Mouse (Mus musculus) adrenal gland, postnatal 4 days (tissue): Measurements from ENCODE around the gene Nova1. TPM values are rescaled to one million over a fixed set of nuclear protein-coding genes. Genes with fewer than 3 reads are reported as not detected.

Source experiments
- DNase-seq, 2 experiments: peaks; one replicate each; pipeline ENCODE4 v3.0.0; 2021 to 2022; ENCODE audit warnings: low spot score in 2 of 2, mixed read lengths in 2 of 2
- long read RNA-seq, 2 experiments: library from polyadenylated mRNA; stranded (forward); transcript quantifications; one replicate each; pipeline ENCODE4 v2.0.0; 2021
- total RNA-seq, 2 experiments: library from RNA; stranded (reverse); gene quantifications; 2 replicates each; pipeline ENCODE4 v1.2.3; 2021

Nova1 gene
- total RNA-seq: 1 to 10 TPM; 7.8 to 8.4 TPM
- long read RNA-seq, experiment 1, partial matches to known transcripts: 0 of 6 reads
- long read RNA-seq, experiment 1, other reads (novel, unspliced or antisense): 6 of 6 reads
- long read RNA-seq, experiment 2, full-length matches to known transcripts: 3 of 8 reads
- long read RNA-seq, experiment 2, partial matches to known transcripts: 0 of 8 reads
- long read RNA-seq, experiment 2, other reads (novel, unspliced or antisense): 5 of 8 reads

- DNase-seq: peak; percentile 24 to 31
These were observed at the start of gene Nova1 for GRCm38 (mm10) chr12:46818856-46819347. Gene Nova1 (minus strand): TSS chr12:46818929.

- peak; percentile 73 to 84 for DNase-seq
These were observed 756 bp upstream of the Nova1 start for GRCm38 (mm10) chr12:46819348-46820022.

DNA sequence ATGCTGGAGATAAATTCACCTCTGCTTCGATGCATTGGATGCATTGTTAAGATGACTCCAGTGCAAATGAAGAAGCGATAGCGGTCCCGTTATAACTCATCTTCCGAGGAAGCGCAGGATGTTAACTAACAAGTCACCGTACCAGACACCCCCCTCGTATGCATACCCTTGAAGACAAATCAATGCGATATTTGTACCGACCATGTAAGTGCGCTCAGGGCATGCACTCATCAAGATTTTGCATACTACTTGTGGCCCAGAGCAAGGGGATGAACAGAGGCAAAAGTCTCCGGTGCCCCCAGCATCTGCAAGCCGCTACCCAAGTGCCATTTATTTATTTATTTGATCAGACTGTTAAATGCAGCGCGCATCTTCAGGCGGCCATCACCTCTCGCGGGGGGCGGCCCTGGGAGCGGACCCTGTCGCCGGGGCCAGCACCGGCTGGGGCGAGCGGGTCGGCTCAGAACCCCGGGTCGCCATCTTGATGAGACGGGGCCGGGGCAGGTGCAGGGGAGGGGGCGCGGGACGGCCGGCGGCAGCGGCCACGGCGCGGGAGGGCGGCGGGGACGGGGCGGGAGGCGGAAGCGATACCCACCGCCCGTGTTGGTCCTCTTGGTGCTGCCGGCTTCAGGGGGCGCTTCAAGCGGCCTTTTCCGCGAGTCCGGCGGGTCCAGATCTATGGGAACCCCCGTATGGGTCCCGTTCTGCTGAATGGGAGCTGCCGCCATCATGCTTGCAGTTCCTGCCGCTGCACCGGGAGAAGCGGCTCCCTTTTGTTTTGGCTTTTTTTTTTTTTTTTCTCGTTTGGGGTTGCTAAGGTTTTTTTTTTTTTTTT is 491 bp downstream of the Nova1 start:
- peak; percentile 6 to 9 for DNase-seq

DNA sequence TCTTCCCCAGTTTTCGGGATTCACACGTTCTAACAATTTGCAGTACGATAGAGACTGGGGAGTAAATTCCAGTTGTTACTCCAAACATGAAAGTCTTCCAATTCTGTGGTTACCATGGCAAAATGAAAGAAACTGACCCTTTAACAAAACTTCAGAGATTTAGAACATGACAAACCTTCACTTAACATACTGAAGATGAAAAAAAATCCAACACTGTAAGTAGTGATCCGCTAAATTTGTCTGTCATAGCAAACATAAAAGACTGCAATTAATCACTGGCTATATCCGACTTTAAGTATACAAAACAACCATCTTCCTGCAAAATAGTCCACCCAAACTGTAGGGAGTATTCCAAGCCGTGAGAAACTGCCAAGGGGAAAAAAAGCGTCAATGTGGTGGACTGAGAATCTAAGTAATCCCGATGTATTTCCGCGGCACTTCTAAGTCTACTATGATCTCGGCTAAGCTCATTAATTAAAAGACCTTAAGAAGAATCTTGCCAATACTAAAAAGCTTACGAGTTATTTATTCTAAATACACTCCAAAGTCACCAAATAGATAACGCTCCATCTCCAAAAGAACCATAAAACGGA is 1.4 kb downstream of the Nova1 start:
- no peak for DNase-seq

GRCm38 (mm10) chr12:46816291-46816690 is 2.4 kb downstream of the Nova1 start:
- DNase-seq: no peak

- no peak for DNase-seq
These were observed 3.0 kb downstream of the Nova1 start for GRCm38 (mm10) chr12:46815697-46816096.

DNA sequence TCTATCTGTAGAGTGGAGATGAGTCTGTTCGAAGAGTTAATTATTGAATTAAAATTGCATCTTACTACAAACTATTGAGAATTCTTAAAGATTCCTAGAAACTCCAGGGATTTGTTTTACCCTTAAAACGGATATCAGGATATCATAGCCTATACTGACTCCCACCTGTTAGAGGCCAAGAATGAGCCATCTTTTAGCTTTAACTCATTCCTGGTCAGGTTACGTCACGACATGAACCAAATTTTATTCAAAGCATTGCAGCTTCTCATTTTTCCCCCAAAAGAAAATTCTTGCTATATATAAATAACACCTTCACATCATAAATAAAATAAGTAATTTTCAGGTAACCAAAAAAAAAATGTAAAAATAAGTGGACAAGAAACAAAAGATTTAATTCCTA is 3.9 kb downstream of the Nova1 start:
- no peak for DNase-seq

GRCm38 (mm10) chr12:46801311-46801710 is 17.4 kb downstream of the Nova1 start:
- no peak for DNase-seq

DNA sequence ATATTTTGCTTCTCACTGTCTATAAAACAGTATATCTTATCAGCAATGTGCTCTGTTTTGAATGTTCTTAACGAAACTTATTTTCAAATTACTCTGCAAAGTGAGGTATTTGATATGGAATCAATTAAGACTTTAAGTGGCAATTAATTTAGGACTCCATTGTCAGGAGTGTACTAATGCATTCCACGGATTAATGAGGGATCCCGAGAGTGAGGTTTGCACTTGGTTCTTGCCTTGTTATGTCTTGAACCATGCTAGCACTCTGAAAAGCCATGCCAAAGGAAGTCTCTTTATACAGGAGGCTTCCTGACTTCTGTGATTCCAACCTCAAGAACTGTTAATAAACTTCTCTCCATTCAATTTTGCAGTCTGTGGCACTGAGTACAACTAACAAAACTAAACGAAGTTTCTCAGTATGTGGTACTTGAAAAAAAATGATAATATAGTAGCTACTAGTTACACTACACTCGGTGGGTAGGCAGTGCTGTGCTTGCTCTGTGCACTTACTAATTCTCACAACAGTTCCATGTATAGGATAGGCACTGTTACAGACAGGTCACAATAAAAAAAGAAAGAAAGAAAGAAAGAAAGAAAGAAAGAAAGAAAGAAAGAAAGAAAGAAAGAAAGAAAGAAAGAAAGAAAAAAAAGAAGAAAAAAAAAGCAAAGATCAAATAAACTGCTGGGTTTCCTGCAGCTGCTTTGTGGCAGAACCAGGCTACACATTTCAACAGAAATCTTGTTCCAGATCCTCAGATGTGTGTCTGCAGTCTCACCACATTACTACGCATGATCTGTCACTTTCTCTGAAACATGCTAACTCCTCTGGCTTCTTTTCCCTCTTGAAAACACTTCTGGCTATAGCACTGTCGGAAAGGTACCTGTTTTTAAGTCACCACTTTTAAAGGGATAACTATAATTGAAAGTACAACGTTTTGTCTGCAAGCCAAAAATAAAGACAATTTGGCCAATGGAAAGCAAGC is 36.1 kb downstream of the Nova1 start:
- DNase-seq: no peak

- DNase-seq: no peak
These were observed 37.2 kb downstream of the Nova1 start for GRCm38 (mm10) chr12:46781481-46781880.

DNA sequence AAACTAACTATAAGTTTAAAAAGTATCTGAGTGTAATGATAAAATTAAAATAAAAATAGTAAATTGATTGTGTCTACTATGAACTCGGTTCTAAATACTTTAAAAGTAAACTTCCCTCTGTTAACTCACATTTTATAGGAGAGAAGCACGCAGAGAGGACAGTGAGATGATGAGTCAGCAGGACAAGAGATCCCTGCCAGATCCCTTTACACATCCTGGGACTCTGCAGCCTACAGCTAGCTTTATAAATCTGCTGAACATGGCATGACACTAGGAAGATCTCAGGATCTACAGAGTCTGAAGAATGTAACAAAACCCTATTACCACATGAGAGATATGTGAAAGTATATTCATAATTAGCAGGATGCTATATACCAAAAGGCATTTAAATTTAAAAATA is 37.7 kb downstream of the Nova1 start:
- no peak for DNase-seq

DNA sequence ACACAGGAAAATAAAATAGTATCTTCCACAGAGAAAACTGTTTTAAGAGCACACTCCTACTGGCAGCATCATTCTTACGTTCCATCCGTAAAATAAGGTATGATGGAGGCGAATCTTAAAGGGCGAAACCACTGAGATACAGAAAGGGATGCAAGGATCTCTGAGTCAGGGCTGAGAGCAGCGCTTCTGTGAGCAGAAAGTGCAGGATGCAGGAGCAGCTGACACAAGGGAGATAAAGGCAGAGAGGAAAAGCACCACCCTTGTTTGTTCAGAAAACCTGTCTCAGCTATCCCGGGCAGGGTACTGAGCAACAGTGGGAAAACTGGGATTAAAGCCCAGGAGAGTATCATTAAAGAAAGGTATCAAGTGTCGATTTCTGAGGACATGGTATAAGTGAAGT is 59.3 kb downstream of the Nova1 start:
- no peak for DNase-seq

DNA sequence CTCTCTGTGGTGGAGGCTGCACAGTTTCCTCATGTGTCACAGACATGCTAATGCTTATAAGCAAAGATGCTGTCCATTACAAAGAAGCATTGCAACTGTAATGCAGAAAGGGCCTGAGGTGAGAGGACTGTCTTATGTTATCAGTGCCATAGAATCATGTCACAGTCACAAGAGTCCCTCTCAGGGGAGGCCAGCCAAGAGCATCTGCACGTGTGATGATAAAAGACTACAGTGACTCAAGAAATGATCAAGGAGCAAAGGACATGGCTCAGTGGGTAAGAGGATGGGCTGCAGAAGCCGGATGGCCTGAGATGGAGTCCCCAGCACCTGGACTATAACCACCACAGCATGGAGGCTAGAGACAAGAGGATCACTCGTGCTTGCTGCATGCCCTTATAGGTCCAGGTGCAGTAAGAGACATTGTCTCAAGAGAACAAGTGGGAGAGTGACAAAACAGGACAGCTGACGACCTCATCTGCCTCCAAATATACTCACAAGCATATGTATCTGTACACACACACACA is 64.3 kb downstream of the Nova1 start:
- DNase-seq: no peak

DNA sequence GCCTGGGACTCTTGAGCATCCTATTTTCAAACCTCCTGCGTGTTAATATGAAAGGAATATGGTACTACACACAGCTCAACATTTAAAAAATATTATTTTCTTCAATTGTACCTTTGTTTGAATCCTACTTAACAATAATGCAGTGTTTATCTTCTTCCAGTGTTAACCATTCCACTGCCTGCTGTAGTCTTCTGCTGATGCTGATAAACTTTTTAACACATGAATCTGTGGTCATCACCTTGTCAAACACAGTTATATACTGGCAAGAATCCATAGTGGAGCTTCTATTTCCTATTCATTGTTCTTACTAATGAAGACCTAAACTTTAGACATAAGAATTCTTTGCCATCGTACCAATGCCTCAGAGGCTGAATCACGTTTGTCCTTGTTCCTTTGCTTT is 65.6 kb downstream of the Nova1 start:
- no peak for DNase-seq

DNA sequence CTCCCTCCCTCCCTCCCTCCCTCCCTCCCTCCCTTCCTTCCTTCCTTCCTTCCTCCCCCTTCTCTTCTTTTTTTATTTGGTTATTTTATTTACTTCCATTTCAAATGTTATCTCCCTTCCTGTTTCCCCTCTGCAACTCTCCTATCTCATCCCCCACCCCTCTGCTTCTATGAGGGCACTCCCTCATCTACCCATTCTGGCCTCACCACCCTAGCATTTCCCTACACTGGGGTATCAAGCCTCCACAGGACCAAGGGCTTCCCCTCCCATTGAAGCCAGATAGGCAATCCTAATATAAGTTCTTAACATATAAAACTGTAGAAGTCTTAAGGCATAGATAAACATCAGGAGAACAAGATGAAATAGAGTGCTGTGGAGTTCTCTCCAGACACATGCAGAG is 85.5 kb downstream of the Nova1 start:
- DNase-seq: no peak

DNA sequence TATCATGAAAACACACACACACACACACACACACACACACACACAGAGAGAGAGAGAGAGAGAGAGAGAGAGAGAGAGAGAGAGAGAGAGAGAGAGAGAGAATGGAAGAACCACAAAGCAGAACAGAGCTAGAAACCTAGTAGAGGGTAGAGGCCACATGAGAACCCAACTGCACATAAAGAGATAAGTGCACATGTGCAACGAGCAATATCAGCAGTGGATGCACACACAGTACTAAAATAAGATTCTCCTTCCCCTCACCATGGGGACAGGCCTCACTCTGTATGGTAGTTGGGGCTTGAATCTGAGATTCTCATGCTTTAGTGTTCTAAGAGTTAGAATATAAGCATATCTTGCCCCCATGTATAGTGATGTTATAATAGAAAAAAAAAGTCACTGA is 86.8 kb downstream of the Nova1 start:
- no peak for DNase-seq

GRCm38 (mm10) chr12:46721914-46722313 is 96.8 kb downstream of the Nova1 start:
- no peak for DNase-seq

DNA sequence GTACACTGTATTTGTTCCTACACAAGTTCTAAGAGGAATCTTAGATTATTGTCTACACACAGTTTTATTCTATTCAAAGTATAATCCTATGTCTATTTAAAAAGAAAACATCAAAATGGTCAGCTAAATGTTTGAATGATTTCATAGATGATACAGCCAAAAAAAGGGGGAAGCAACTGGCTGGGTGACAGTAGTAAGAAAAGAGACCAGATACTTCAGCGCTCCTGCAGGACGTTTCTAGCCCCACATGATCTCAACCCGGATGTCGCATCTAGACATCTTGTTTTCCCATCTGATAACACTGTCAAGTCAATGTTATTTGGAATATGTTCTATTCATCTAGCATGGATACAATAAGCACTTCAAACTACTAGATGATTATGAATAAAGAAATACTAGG is 99.7 kb downstream of the Nova1 start:
- no peak for DNase-seq

DNA sequence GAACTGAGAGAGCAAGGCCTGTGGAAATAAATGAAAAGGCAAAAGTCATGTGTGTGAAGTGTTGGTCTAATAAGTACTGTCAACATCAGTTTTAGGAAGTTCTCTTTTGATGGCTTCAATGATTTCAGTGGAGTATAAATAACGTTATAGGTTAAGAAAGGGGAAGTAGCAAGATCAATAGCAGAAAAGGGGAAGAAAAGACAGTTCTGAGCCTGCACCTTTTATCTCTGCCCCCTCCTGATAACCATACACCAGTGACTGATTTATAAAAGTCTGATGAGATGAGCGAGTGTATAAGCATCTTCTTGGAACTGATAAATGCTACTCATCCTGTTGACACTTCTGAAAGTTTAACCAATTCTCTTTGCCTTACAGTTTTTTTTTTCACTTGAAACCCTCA is 108.6 kb downstream of the Nova1 start:
- DNase-seq: no peak

GRCm38 (mm10) chr12:46709475-46709874 is 109.3 kb downstream of the Nova1 start:
- DNase-seq: no peak
